Mouse (Mus musculus): Measurements from ENCODE around the gene Ccdc60. TPM values are rescaled to one million over a fixed set of nuclear protein-coding genes. Genes with fewer than 3 reads are reported as not detected.

Ccdc60 gene
- polyA plus RNA-seq, 1 experiment: 0.35 TPM

- WGBS: 67% methylated on average over 12 of the region's 12 CpGs
- Histone ChIP-seq H3K27ac (ENCODE audit: control insufficient read depth, insufficient read depth, low read length) (no peak overlapping the region), H3K36me3 (ENCODE audit: control insufficient read depth, insufficient read depth, low read length) (no peaks in the 10 kb centered on the region), H3K4me3 (ENCODE audit: control insufficient read depth, insufficient read depth, low read length) (no peak overlapping the region), H3K4me1 (replicated peaks; ENCODE audit: control insufficient read depth, insufficient read depth, low read length) (no peaks in the 10 kb centered on the region), H3K27me3 (ENCODE audit: control insufficient read depth, insufficient read depth, low read length) (no peaks in the 10 kb centered on the region)
- no peak for DNase-seq
- no peak for TF ChIP-seq CTCF (IDR thresholded peaks at IDR 0.05; ENCODE audit: borderline replicate concordance, control insufficient read depth, extremely low read depth, insufficient read depth, low read length, poor library complexity)
- TF ChIP-seq POLR2A (IDR thresholded peaks at IDR 0.05; ENCODE audit: control insufficient read depth, extremely low read depth, insufficient read depth, low read length, poor library complexity): no peak
These were observed 144.1 kb downstream of the Ccdc60 start for GRCm38 (mm10) chr5:116144711-116145110.

GRCm38 (mm10) chr5:116140682-116141081 lies 148.1 kb downstream of the Ccdc60 start:
- WGBS: 78% methylated on average over 2 of the region's 2 CpGs
- H3K27me3 ChIP-seq (ENCODE audit: control insufficient read depth, insufficient read depth, low read length): no peaks in the 10 kb centered on the region
- no peak for TF ChIP-seq POLR2A (IDR thresholded peaks at IDR 0.05; ENCODE audit: control insufficient read depth, extremely low read depth, insufficient read depth, low read length, poor library complexity)
- no peak for TF ChIP-seq CTCF (IDR thresholded peaks at IDR 0.05; ENCODE audit: borderline replicate concordance, control insufficient read depth, extremely low read depth, insufficient read depth, low read length, poor library complexity)

DNA sequence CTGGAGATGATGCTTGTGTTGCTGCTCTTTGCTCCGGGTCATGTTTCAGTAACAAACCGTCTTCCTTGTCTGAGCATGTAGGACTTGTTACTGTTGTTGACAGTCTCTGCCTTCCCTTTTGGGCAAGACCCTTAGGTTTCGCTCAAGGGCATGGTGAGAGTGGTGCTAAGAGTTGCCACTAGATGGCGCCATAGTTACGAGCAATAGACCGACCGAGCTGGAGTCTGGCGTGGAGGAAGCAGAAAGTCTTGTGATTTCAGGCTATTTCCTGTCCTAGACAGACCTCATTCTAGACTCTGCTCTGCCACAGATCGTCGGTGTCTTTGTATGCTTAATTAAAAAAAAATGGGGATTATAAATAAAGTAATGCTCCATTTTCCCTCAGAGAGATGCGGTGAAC lies 165.4 kb downstream of the Ccdc60 start:
- DNase-seq: peak; percentile 74
- no peak overlapping the region for H3K4me3 ChIP-seq (ENCODE audit: control insufficient read depth, insufficient read depth, low read length)
- H3K4me1 ChIP-seq (replicated peaks; ENCODE audit: control insufficient read depth, insufficient read depth, low read length): no peaks in the 10 kb centered on the region
- no peaks in the 10 kb centered on the region for H3K27me3 ChIP-seq (ENCODE audit: control insufficient read depth, insufficient read depth, low read length)
- TF ChIP-seq POLR2A (IDR thresholded peaks at IDR 0.05; ENCODE audit: control insufficient read depth, extremely low read depth, insufficient read depth, low read length, poor library complexity) (no peak), CTCF (IDR thresholded peaks at IDR 0.05; ENCODE audit: borderline replicate concordance, control insufficient read depth, extremely low read depth, insufficient read depth, low read length, poor library complexity) (peak; percentile 66; the same call in 1 of the 2 replicates)
- 9% methylated on average over 11 of the region's 11 CpGs for WGBS
- H3K27ac ChIP-seq (ENCODE audit: control insufficient read depth, insufficient read depth, low read length): no peak overlapping the region
- H3K36me3 ChIP-seq (ENCODE audit: control insufficient read depth, insufficient read depth, low read length): no peaks in the 10 kb centered on the region

More at GRCm38 (mm10) chr5:116140682-116141081, 148.1 kb downstream of the Ccdc60 start:
- no peak for DNase-seq
- H3K36me3 ChIP-seq (ENCODE audit: control insufficient read depth, insufficient read depth, low read length): no peaks in the 10 kb centered on the region
- no peak overlapping the region for H3K4me3 ChIP-seq (ENCODE audit: control insufficient read depth, insufficient read depth, low read length)
- H3K27ac ChIP-seq (ENCODE audit: control insufficient read depth, insufficient read depth, low read length): no peak overlapping the region
- no peaks in the 10 kb centered on the region for H3K4me1 ChIP-seq (replicated peaks; ENCODE audit: control insufficient read depth, insufficient read depth, low read length)

DNA sequence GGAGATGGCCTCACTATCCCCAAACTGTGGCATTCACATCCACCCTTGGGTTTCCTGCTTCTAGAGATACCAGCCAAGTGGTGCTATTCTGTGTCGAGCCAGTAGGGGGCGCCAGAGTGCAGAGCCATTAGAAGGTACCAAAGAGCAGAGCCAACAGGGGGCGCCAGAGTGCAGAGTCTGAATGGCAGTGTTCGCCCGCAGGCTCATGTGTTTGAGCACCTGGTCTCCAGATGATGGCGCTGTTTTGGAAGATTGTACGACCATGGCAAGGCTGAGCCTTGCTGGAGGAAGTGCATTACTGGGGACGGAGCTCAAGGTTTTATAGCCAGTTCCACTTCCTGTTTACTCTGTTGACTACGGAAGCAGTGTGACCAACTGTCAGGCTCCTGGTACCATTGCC lies 172.2 kb downstream of the Ccdc60 start:
- 27% methylated on average over 9 of the region's 9 CpGs for WGBS
- Histone ChIP-seq H3K4me1 (replicated peaks; ENCODE audit: control insufficient read depth, insufficient read depth, low read length) (peaks cover 13% of the 10 kb centered on the region), H3K36me3 (ENCODE audit: control insufficient read depth, insufficient read depth, low read length) (no peaks in the 10 kb centered on the region), H3K27me3 (ENCODE audit: control insufficient read depth, insufficient read depth, low read length) (no peaks in the 10 kb centered on the region), H3K27ac (ENCODE audit: control insufficient read depth, insufficient read depth, low read length) (no peak overlapping the region), H3K4me3 (ENCODE audit: control insufficient read depth, insufficient read depth, low read length) (no peak overlapping the region)
- TF ChIP-seq CTCF (IDR thresholded peaks at IDR 0.05; ENCODE audit: borderline replicate concordance, control insufficient read depth, extremely low read depth, insufficient read depth, low read length, poor library complexity): peak; percentile 100
- no peak for TF ChIP-seq POLR2A (IDR thresholded peaks at IDR 0.05; ENCODE audit: control insufficient read depth, extremely low read depth, insufficient read depth, low read length, poor library complexity)
- DNase-seq: peak; percentile 60

GRCm38 (mm10) chr5:116116110-116116509 lies 172.7 kb downstream of the Ccdc60 start:
- no peak for DNase-seq
- no peaks in the 10 kb centered on the region for H3K36me3 ChIP-seq (ENCODE audit: control insufficient read depth, insufficient read depth, low read length)
- H3K27me3 ChIP-seq (ENCODE audit: control insufficient read depth, insufficient read depth, low read length): no peaks in the 10 kb centered on the region
- peaks cover 13% of the 10 kb centered on the region for H3K4me1 ChIP-seq (replicated peaks; ENCODE audit: control insufficient read depth, insufficient read depth, low read length)
- TF ChIP-seq POLR2A (IDR thresholded peaks at IDR 0.05; ENCODE audit: control insufficient read depth, extremely low read depth, insufficient read depth, low read length, poor library complexity) (no peak), CTCF (IDR thresholded peaks at IDR 0.05; ENCODE audit: borderline replicate concordance, control insufficient read depth, extremely low read depth, insufficient read depth, low read length, poor library complexity) (no peak)
- H3K4me3 ChIP-seq (ENCODE audit: control insufficient read depth, insufficient read depth, low read length): no peak overlapping the region
- WGBS: 47% methylated on average over 4 of the region's 4 CpGs
- H3K27ac ChIP-seq (ENCODE audit: control insufficient read depth, insufficient read depth, low read length): no peak overlapping the region

GRCm38 (mm10) chr5:116115071-116115834 lies 173.5 kb downstream of the Ccdc60 start:
- DNase-seq: no peak
- Histone ChIP-seq H3K4me1 (replicated peaks; ENCODE audit: control insufficient read depth, insufficient read depth, low read length) (peaks cover 13% of the 10 kb centered on the region), H3K27ac (ENCODE audit: control insufficient read depth, insufficient read depth, low read length) (no peak overlapping the region), H3K36me3 (ENCODE audit: control insufficient read depth, insufficient read depth, low read length) (no peaks in the 10 kb centered on the region), H3K27me3 (ENCODE audit: control insufficient read depth, insufficient read depth, low read length) (no peaks in the 10 kb centered on the region), H3K4me3 (ENCODE audit: control insufficient read depth, insufficient read depth, low read length) (no peak overlapping the region)
- TF ChIP-seq CTCF (IDR thresholded peaks at IDR 0.05; ENCODE audit: borderline replicate concordance, control insufficient read depth, extremely low read depth, insufficient read depth, low read length, poor library complexity): no peak
- no peak for TF ChIP-seq POLR2A (IDR thresholded peaks at IDR 0.05; ENCODE audit: control insufficient read depth, extremely low read depth, insufficient read depth, low read length, poor library complexity)
- WGBS: 71% methylated on average over 14 of the region's 14 CpGs

Data from thymus, adult 2 months (tissue).